Mouse (Mus musculus) kidney, embryonic 16.5 days (tissue): ENCODE measurements around the gene Satb1. TPM values are rescaled to one million over a fixed set of nuclear protein-coding genes. Genes with fewer than 3 reads are reported as not detected.

Experiments
- ATAC-seq: fragments of 200-750 bp; cut with Nextera tagmentation; 2 replicates; pipeline ENCODE4 v1.8.0; 2017; ENCODE audit warnings: moderate TSS enrichment; ENCODE audit not compliant: low FRiP score, low TSS enrichment
- H3K27ac ChIP-seq: fragments of 300-500 bp; sonication (generic); 2 replicates; pipeline ENCODE4 v1.5.1; 2014; ENCODE audit warnings: low read length
- H3K27me3 ChIP-seq: fragments of 300-500 bp; sonication (generic); 2 replicates; pipeline ENCODE4 v1.6.1; 2014; ENCODE audit warnings: low read length, control low read depth, mixed read lengths; ENCODE audit not compliant: insufficient read depth
- H3K36me3 ChIP-seq: fragments of 300-500 bp; sonication (generic); 2 replicates; pipeline ENCODE4 v1.6.1; 2014; ENCODE audit warnings: low read length, control low read depth, mixed read lengths; ENCODE audit not compliant: insufficient read depth
- H3K4me1 ChIP-seq: fragments of 300-500 bp; sonication (generic); 2 replicates; pipeline ENCODE4 v1.6.1; 2014; ENCODE audit warnings: low read length, control low read depth, mixed read lengths; ENCODE audit not compliant: insufficient read depth
- H3K4me2 ChIP-seq: fragments of 300-500 bp; sonication (generic); replicated peaks from 2 replicates; pipeline ENCODE4 v1.6.1; 2014; ENCODE audit warnings: low read depth, low read length
- H3K4me3 ChIP-seq: fragments of 300-500 bp; sonication (generic); 2 replicates; pipeline ENCODE4 v1.5.1; 2014; ENCODE audit warnings: mild to moderate bottlenecking, low read length
- H3K9ac ChIP-seq: fragments of 300-500 bp; sonication (generic); replicated peaks from 2 replicates; pipeline ENCODE4 v1.6.1; 2014; ENCODE audit warnings: low read length
- H3K9me3 ChIP-seq: fragments of 300-500 bp; sonication (generic); 2 replicates; pipeline ENCODE4 v1.6.1; 2016; ENCODE audit warnings: low read length, control low read depth
- WGBS: fragments of 180-500 bp; shearing (Covaris S2); extraction: QIAGEN DNeasy Blood & Tissue Kit; methylation state at CpG from one replicate; pipeline ENCODE4 v1.1.7; 2014; 5-methylcytosine and 5-hydroxymethylcytosine counted together
- polyA plus RNA-seq: library from polyadenylated mRNA; unstranded; fragments of >200 nt; fragmentation: Nextera tagmentation; extraction: Ambion mirVana; gene quantifications from 2 replicates; pipeline ENCODE4 v1.2.1, GENCODE M21; 2015

The Satb1 gene
- polyA plus RNA-seq, 1 experiment from 2014 or later = 7.5 TPM

DNA sequence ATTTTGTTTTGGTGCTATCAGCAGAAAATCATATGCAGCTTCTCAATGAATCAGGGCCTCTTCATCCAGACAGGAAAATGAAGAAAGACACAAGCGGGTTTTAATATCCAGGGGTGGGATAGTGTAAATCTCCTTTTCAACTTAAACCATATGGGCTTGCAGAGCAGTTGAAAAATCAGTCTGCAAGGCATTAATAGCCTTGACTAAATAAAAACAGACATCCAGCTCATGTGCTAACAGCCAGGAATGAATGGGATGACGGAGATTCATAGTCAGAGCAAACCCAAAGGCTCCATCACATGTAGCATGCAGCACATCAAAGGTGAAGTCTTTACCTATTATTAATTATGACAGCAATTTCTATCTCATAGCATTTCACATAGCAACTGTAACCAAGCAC is 142.6 kb downstream of the Satb1 start:
- Histone ChIP-seq H3K4me2 (no peak overlapping the region), H3K4me1 (no peaks in the 10 kb centered on the region), H3K4me3 (no peak overlapping the region), H3K27me3 (no peaks in the 10 kb centered on the region), H3K9ac (no peak overlapping the region), H3K36me3 (no peaks in the 10 kb centered on the region), H3K27ac (no peak overlapping the region), H3K9me3 (no peaks in the 10 kb centered on the region)
- WGBS = 86% methylated on average over 2 of the region's 2 CpGs
- no peak for ATAC-seq

DNA sequence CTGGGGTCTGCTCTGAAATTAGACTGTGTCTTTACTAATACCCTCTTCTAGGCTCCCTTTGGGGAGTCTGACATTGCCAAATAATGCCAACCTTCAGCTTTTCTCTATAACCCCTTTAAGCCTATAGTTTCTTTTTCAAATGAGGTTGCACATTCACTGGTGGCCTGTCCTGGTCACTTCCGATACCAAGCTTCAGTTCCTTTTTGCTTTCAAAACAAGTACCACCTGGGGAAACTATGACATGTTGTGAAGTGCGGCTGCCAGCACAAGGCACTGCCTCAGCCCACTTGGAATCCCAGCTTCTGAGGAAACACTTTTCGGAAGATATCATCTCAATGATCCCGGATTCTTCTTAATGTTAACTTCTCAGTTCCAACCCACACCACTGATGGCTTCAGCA is 145.9 kb downstream of the Satb1 start:
- Histone ChIP-seq H3K27ac (no peak overlapping the region), H3K4me2 (no peak overlapping the region), H3K4me3 (no peak overlapping the region), H3K9me3 (no peaks in the 10 kb centered on the region), H3K27me3 (no peaks in the 10 kb centered on the region), H3K4me1 (no peaks in the 10 kb centered on the region), H3K9ac (no peak overlapping the region), H3K36me3 (no peaks in the 10 kb centered on the region)
- ATAC-seq = no peak
- WGBS = 90% methylated on average over 4 of the region's 4 CpGs
